Mouse (Mus musculus) lung, adult 18-20 months (tissue): ENCODE data around the gene Cryba4.

Experiments used
- DNase-seq, 2 experiments: peaks; one replicate each; pipeline ENCODE4 v3.0.0; 2022; ENCODE audit warnings: mixed read lengths in 2 of 2

The Cryba4 gene

GRCm38 (mm10) chr5:112252400-112252799 lies at the start of gene Cryba4:
Cryba4 (minus strand) TSS chr5:112252518.
- no peak for DNase-seq

GRCm38 (mm10) chr5:112301694-112302093 lies 49.4 kb upstream of the Cryba4 start:
- DNase-seq, result no peak

GRCm38 (mm10) chr5:112300721-112301308 lies 48.5 kb upstream of the Cryba4 start:
- DNase-seq, result no peak

GRCm38 (mm10) chr5:112300112-112300511 lies 47.8 kb upstream of the Cryba4 start:
- no peak for DNase-seq

GRCm38 (mm10) chr5:112299399-112299798 lies 47.1 kb upstream of the Cryba4 start:
- DNase-seq, result no peak

- peak in 1 of 2 experiments; percentile 62 for DNase-seq
These were observed 46.1 kb upstream of the Cryba4 start for GRCm38 (mm10) chr5:112298226-112298988.

GRCm38 (mm10) chr5:112297257-112297656 lies 44.9 kb upstream of the Cryba4 start:
- no peak for DNase-seq

GRCm38 (mm10) chr5:112296404-112297181 lies 44.3 kb upstream of the Cryba4 start:
- no peak for DNase-seq

GRCm38 (mm10) chr5:112295564-112295963 lies 43.2 kb upstream of the Cryba4 start:
- no peak for DNase-seq

- DNase-seq, result no peak
These were observed 42.8 kb upstream of the Cryba4 start for GRCm38 (mm10) chr5:112295162-112295561.

- DNase-seq, result no peak
These were observed 42.4 kb upstream of the Cryba4 start for GRCm38 (mm10) chr5:112294696-112295095.

- no peak for DNase-seq
These were observed 41.5 kb upstream of the Cryba4 start for GRCm38 (mm10) chr5:112293800-112294199.

GRCm38 (mm10) chr5:112292343-112292980 lies 40.1 kb upstream of the Cryba4 start:
- no peak for DNase-seq

GRCm38 (mm10) chr5:112291866-112292265 lies 39.5 kb upstream of the Cryba4 start:
- no peak for DNase-seq

- DNase-seq, result no peak
These were observed 38.2 kb upstream of the Cryba4 start for GRCm38 (mm10) chr5:112290536-112290880.

GRCm38 (mm10) chr5:112289819-112290535 lies 37.7 kb upstream of the Cryba4 start:
- no peak for DNase-seq

GRCm38 (mm10) chr5:112289236-112289635 lies 36.9 kb upstream of the Cryba4 start:
- peak in 1 of 2 experiments; percentile 42 for DNase-seq

GRCm38 (mm10) chr5:112288193-112289141 lies 36.1 kb upstream of the Cryba4 start:
- DNase-seq, result peak in 1 of 2 experiments; percentile 72

- no peak for DNase-seq
These were observed 35.3 kb upstream of the Cryba4 start for GRCm38 (mm10) chr5:112287652-112288051.

- peak in 1 of 2 experiments; percentile 39 for DNase-seq
These were observed 34.8 kb upstream of the Cryba4 start for GRCm38 (mm10) chr5:112286984-112287641.

- no peak for DNase-seq
These were observed 34.3 kb upstream of the Cryba4 start for GRCm38 (mm10) chr5:112286608-112286983.
